38 mouse cellular contexts compared by ENCODE assay signal in the genomic region with DNA sequence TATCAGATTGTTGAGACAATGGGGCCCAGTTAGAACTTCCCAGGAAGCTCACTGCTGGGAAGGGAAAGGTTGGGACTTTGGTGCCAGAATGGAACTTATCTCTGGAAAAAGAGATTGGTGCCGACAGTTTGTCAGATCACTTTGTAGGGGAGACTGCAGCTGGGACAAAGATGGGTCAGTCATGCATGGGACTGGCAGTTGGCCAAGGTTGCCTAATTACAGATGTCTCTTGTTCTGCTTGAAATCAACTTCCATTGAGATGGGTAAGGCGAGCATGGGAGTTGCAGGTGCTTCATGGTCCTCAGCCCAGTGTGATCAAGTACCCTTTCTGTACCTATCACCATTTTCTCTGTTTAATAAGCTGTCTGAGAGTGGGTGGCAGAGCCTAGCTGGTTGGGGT. TPM values are rescaled to one million over a fixed set of nuclear protein-coding genes. Genes with fewer than 3 reads are reported as not detected.
DNase-seq lines count a peak whose midpoint lies in the region; ATAC-seq and TF ChIP-seq lines count a peak whose summit lies in the region.
"Had no signal": no experiment of that assay in that cellular context is flagged by ENCODE, and none has a peak within 500 bp of the region (broad histone marks: within the 10 kb centered on the region; RNA-seq: fewer than 3 reads in every experiment).

No protein-coding gene starts in this region.

- H3K27me3 ChIP-seq in midbrain, postnatal 0 days (ENCODE audit: insufficient read depth, low read length) = no peaks in the 10 kb centered on the region
- no peaks in the 10 kb centered on the region for H3K27me3 ChIP-seq in midbrain, embryonic 16.5 days (ENCODE audit: control insufficient read depth, insufficient read depth, low read depth, low read length)
- H3K27me3 ChIP-seq: CH12.LX; embryonic facial prominence, embryonic 15.5 days; heart, embryonic 12.5 days; midbrain, embryonic 15.5 days; neural tube, embryonic 12.5 days had no signal

- intact Hi-C loops in gastrocnemius, adult 2 months (cut with DNase I) = no loop called here

- H3K4me3 ChIP-seq in midbrain, postnatal 0 days (ENCODE audit: low read depth, low read length) = no peak overlapping the region
- no peak overlapping the region for H3K4me3 ChIP-seq in midbrain, embryonic 16.5 days (ENCODE audit: low read depth, low read length)
- no peak overlapping the region for H3K4me3 ChIP-seq in gastrocnemius, adult 2 months
- H3K4me3 ChIP-seq: embryonic facial prominence, embryonic 15.5 days; forebrain, embryonic 12.5 days; heart, embryonic 12.5 days; limb, embryonic 12.5 days; midbrain, embryonic 10.5 days; midbrain, embryonic 15.5 days; myocyte; neural tube, embryonic 12.5 days had no signal

- no peak overlapping the region for H3K27ac ChIP-seq in midbrain, postnatal 0 days (ENCODE audit: low read depth, low read length)
- no peak overlapping the region for H3K27ac ChIP-seq in midbrain, embryonic 16.5 days (ENCODE audit: low read length)
- no peak overlapping the region for H3K27ac ChIP-seq in gastrocnemius, adult 2 months
- H3K27ac ChIP-seq: embryonic facial prominence, embryonic 15.5 days; forebrain, embryonic 12.5 days; limb, embryonic 12.5 days; midbrain, embryonic 10.5 days; midbrain, embryonic 15.5 days; neural tube, embryonic 12.5 days had no signal

- no peaks in the 10 kb centered on the region for H3K4me1 ChIP-seq in midbrain, postnatal 0 days (ENCODE audit: insufficient read depth, low read length)
- peaks cover 8% of the 10 kb centered on the region; the same call in 1 of the 2 replicates for H3K4me1 ChIP-seq in midbrain, embryonic 16.5 days (ENCODE audit: control insufficient read depth, insufficient read depth, low read length)
- H3K4me1 ChIP-seq: heart, embryonic 12.5 days had no signal

- TF ChIP-seq CTCF in midbrain, postnatal 0 days (IDR thresholded peaks at IDR 0.05) = no peak
- TF ChIP-seq CTCF in gastrocnemius, adult 2 months (IDR thresholded peaks at IDR 0.05) = no peak

- H3K4me2 ChIP-seq in midbrain, postnatal 0 days (ENCODE audit: low read depth, low read length, poor library complexity, severe bottlenecking) = no peak overlapping the region
- H3K4me2 ChIP-seq in midbrain, embryonic 16.5 days (ENCODE audit: low read length) = no peak overlapping the region
- H3K4me2 ChIP-seq: embryonic facial prominence, embryonic 15.5 days; forebrain, embryonic 12.5 days; heart, embryonic 12.5 days; limb, embryonic 12.5 days; midbrain, embryonic 15.5 days; neural tube, embryonic 12.5 days had no signal

- WGBS in midbrain, postnatal 0 days = 64% methylated on average over 2 of the region's 2 CpGs
- 67% methylated on average over 2 of the region's 2 CpGs for WGBS in midbrain, embryonic 16.5 days

- H3K9ac ChIP-seq in midbrain, postnatal 0 days (replicated peaks; ENCODE audit: low read length, poor library complexity, severe bottlenecking) = no peak overlapping the region
- H3K9ac ChIP-seq in midbrain, embryonic 16.5 days (ENCODE audit: low read depth, low read length) = no peak overlapping the region
- H3K9ac ChIP-seq: embryonic facial prominence, embryonic 15.5 days; forebrain, embryonic 12.5 days; forebrain, postnatal 0 days; heart, embryonic 12.5 days; limb, embryonic 12.5 days; midbrain, embryonic 15.5 days; neural tube, embryonic 12.5 days had no signal

- H3K36me3 ChIP-seq in midbrain, postnatal 0 days (ENCODE audit: insufficient read depth, low read length) = no peaks in the 10 kb centered on the region
- no peaks in the 10 kb centered on the region for H3K36me3 ChIP-seq in midbrain, embryonic 16.5 days (ENCODE audit: control insufficient read depth, insufficient read depth, low read length)
- H3K36me3 ChIP-seq: embryonic facial prominence, embryonic 15.5 days; forebrain, embryonic 12.5 days; heart, embryonic 12.5 days; limb, embryonic 12.5 days; midbrain, embryonic 10.5 days; midbrain, embryonic 15.5 days; neural tube, embryonic 12.5 days had no signal

- DNase-seq in kidney, postnatal 4 days = peak; percentile 16 to 24
- DNase-seq in kidney, adult 11 months = no peak
- DNase-seq in midbrain, postnatal 0 days (ENCODE audit: low spot score) = peak; percentile 34
- peak; percentile 10 for DNase-seq in brain, adult 2 months (ENCODE audit: low read depth, low spot score)
- peak; percentile 92 for DNase-seq in retina, postnatal 1 day
- DNase-seq in gastrocnemius, adult 2 months = no peak
- DNase-seq: adrenal gland, adult 8-10 months; cerebellum, adult 11 months; cerebellum, adult 9-11 months; forebrain, postnatal 0 days; gastrocnemius, postnatal 36 days; heart, adult 18-20 months; kidney, adult 9 months; kidney, postnatal 10 days; layer of hippocampus, adult 9-11 months; lung, postnatal 14 days; right cerebral cortex, postnatal 25 days; thymus, adult 2 months; thymus, postnatal 4 days had no signal

- no peaks in the 10 kb centered on the region for H3K9me3 ChIP-seq in midbrain, postnatal 0 days (ENCODE audit: low read length)
- H3K9me3 ChIP-seq in midbrain, embryonic 16.5 days (replicated peaks; ENCODE audit: control insufficient read depth, low read length, poor library complexity, severe bottlenecking) = no peaks in the 10 kb centered on the region
- H3K9me3 ChIP-seq: embryonic facial prominence, embryonic 15.5 days; forebrain, embryonic 12.5 days; heart, embryonic 12.5 days; limb, embryonic 12.5 days; midbrain, embryonic 10.5 days; midbrain, embryonic 15.5 days; neural tube, embryonic 12.5 days had no signal

- no peak for ATAC-seq in midbrain, postnatal 0 days (ENCODE audit: low FRiP score)
- no peak for ATAC-seq in midbrain, embryonic 16.5 days
- ATAC-seq: forebrain, postnatal 0 days; intestine, embryonic 16.5 days; midbrain, embryonic 15.5 days had no signal

RNA-seq across cellular contexts. Expression of a gene that starts 2.4 kb away (rescaled TPM):
- total RNA-seq in midbrain, postnatal 0 days (2014; rRNA removed) = not detected in 2 replicates
- 0.29 and 0.39 TPM in 2 replicates for polyA plus RNA-seq in midbrain, postnatal 0 days (2015; fragmentation: Nextera tagmentation; extraction: Ambion mirVana)
- 0.39 and 0.49 TPM in 2 replicates for polyA plus RNA-seq in midbrain, embryonic 16.5 days (2015; fragmentation: Nextera tagmentation; extraction: Ambion mirVana)
- total RNA-seq in gastrocnemius, adult 2 months (2021) = not detected
- total RNA-seq: adrenal gland, adult 8-10 months; adrenal gland, postnatal 4 days; common myeloid progenitor, adult 5-6 weeks; gastrocnemius, postnatal 36 days; heart, adult 18-20 months; hematopoietic stem cell, adult 5-6 weeks; liver, adult 2 months; megakaryocyte progenitor cell, adult 5-6 weeks had no signal
- polyA plus RNA-seq: C2C12; forebrain, embryonic 12.5 days; heart, postnatal 0 days; limb, embryonic 12.5 days; liver, adult 2 months; liver, embryonic 16.5 days; myocyte had no signal

Comparison
In these comparisons a context has a peak if more than half of its experiments do, and no peak if none do; other contexts are left out.
1. DNase-seq: peak in kidney, postnatal 4 days (2 of 2), midbrain, postnatal 0 days (single experiment), brain, adult 2 months (single experiment) and retina, postnatal 1 day (single experiment); none in kidney, adult 11 months (single experiment) and gastrocnemius, adult 2 months (single experiment).